Mouse (Mus musculus) bone marrow, adult 2 months (tissue): ENCODE measurements around the gene Dgkz. TPM values are rescaled to one million over a fixed set of nuclear protein-coding genes. Genes with fewer than 3 reads are reported as not detected.

Source experiments
- H3K27ac ChIP-seq: fragments of 200-500 bp; 2 replicates; pipeline ENCODE4 v1.5.1; 2012; ENCODE audit warnings: low read depth, mild to moderate bottlenecking, control low read depth, inconsistent platforms, low read length; ENCODE audit not compliant: control insufficient read depth, poor library complexity, insufficient read depth
- H3K4me1 ChIP-seq: fragments of 200-500 bp; 2 replicates; pipeline ENCODE4 v1.6.1; 2011; ENCODE audit warnings: low read length; ENCODE audit not compliant: control insufficient read depth, insufficient read depth
- H3K4me3 ChIP-seq: fragments of 200-500 bp; replicated peaks from 2 replicates; pipeline ENCODE3; 2011; ENCODE audit warnings: mild to moderate bottlenecking, low read depth, low read length, control low read depth; ENCODE audit not compliant: control insufficient read depth
- CTCF ChIP-seq: fragments of 200-500 bp; IDR thresholded peaks from 2 replicates; pipeline ENCODE4 v1.5.1; 2011; ENCODE audit warnings: low read length, control low read depth; ENCODE audit not compliant: control insufficient read depth, insufficient read depth
- POLR2A ChIP-seq: fragments of 200-500 bp; IDR thresholded peaks from 2 replicates; pipeline ENCODE4 v1.6.1; 2011; ENCODE audit warnings: low read depth, mild to moderate bottlenecking, control low read depth, low read length, borderline replicate concordance; ENCODE audit not compliant: control insufficient read depth
- WGBS: fragments of 180-500 bp; shearing (Covaris S2); methylation state at CpG from one replicate; pipeline ENCODE4 v1.1.7; 2018; 5-methylcytosine and 5-hydroxymethylcytosine counted together
- polyA plus RNA-seq: library from polyadenylated mRNA; stranded (reverse); fragments of >200 nt; gene quantifications from 2 replicates; pipeline ENCODE4 v1.2.4, GENCODE M21; 2011; ENCODE audit warnings: low replicate concordance; ENCODE audit not compliant: missing spikeins, insufficient read depth, insufficient read length

The Dgkz gene
- polyA plus RNA-seq, 1 experiment, result 229 TPM

DNA sequence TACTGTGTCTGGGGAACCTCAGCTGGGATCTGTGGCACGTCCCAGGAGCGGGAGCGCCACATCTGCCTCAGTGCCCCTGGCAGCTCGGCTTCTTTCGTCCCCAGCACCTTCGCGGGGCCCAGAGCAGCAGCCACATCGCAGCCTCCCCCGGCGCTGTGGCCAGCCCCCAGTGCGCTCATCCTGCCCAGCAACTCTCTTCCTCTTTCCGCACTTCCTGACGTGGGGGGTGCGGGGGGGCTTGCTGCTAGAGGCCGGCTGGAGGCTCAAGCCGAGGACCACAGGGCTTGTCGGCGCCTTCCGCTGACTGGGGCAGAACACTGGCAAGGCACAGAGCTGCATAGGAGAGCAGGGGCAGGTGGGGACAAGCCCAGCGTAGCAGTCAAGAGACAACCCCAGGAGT is 10.2 kb downstream of the Dgkz start:
- TF ChIP-seq CTCF, result no peak
- peak; percentile 84; the same call in 1 of the 2 replicates for TF ChIP-seq POLR2A
- Histone ChIP-seq H3K4me1 (peaks cover 11% of the 10 kb centered on the region), H3K4me3 (peak overlapping the region; percentile 91), H3K27ac (peak overlapping the region; percentile 96)
- WGBS, result under 1% methylated on average over 20 of the region's 20 CpGs

DNA sequence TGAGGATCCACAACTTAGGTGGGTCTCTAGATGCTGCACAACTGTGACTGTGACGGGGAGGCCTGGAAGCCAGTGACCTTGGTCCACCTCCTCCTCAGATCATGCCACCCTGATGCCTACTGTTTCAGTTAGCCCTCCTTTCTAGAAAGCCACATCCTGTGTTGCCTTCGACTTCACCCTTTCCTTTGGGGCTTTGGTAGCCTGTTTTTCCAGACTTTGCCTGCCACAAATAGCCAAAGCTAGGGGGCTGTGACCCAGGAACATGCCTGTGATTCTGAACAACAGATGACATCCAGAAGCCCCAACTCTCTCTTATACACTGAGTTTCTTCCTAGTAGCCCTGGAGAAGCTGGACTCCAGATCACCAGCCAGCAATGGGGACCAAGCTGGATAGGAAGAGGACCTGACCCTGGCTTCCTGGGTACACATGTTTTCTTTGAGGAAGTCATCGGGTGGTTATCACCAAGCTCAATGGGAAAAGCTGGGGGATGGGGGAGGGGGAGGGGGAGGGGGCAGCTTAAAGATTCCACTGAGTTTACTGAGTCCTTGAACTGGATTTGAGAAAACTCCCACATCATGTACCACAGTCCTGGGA is 11.0 kb downstream of the Dgkz start:
- TF ChIP-seq POLR2A (no peak), CTCF (no peak)
- Histone ChIP-seq H3K27ac (peak overlapping the region; percentile 96; the same call in 1 of the 2 replicates), H3K4me1 (peaks cover 11% of the 10 kb centered on the region), H3K4me3 (peak overlapping the region; percentile 91)
- WGBS, result 10% methylated on average over 3 of the region's 3 CpGs

DNA sequence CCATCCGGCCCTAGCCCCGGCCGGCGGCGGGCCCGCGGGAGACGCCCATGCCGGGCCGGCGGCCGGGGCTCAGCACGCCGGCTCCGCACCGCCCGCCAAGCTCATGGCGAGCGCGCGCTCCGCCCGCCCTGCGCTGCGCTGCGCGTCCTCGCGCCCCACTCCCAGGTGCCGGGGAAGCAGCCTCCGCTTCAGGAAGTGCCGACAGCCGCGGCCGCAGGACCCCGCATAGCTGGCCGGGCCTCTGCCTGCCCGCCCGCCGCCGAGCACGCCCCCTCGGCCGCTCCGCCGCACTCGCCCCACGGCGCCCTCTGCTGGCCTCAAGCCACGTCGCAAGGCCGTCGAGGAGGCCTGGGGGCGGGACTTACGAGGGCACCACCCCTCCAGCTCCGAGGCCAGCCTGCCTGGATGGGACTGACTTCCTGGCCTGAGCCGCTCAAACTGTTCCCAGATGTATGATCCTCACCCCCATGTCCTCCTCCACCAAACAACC is 12.2 kb downstream of the Dgkz start:
- H3K27ac ChIP-seq, result peak overlapping the region; percentile 86
- TF ChIP-seq POLR2A (peak; percentile 53; the same call in 1 of the 2 replicates), CTCF (peak; percentile 88)
- H3K4me3 ChIP-seq, result peak overlapping the region; percentile 76
- H3K4me1 ChIP-seq, result peaks cover 12% of the 10 kb centered on the region
- 1% methylated on average over 56 of the region's 57 CpGs for WGBS

DNA sequence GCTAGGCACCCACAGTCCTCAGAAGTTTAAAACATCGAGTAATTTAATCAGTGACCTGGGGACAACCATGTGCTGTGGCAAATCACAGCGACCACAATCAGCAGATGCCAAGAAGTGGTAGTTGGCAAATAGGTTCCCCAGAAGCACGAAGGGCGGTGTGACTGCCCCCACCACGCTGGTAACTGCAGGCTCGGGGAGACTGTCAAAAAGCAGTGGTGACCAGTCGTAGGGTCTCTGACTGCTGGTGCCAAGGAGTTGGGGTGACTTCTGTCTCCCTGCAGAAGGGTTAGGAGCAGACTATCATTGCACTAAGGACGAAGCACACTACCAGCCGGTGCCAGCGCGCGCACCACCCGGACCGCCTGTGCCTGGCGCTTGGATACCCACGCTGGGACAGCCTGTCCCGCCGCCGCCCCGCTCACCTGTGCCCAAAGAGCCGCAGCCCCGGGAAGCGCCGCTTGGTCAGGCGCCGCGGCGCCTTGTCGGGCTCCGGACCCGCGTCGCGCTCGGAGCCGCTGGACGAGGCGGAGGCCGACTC is 12.7 kb downstream of the Dgkz start:
- Histone ChIP-seq H3K4me3 (peak overlapping the region; percentile 67), H3K27ac (peak overlapping the region; percentile 86), H3K4me1 (peaks cover 14% of the 10 kb centered on the region)
- TF ChIP-seq CTCF (no peak), POLR2A (no peak)
- under 1% methylated on average over 39 of the region's 39 CpGs for WGBS

DNA sequence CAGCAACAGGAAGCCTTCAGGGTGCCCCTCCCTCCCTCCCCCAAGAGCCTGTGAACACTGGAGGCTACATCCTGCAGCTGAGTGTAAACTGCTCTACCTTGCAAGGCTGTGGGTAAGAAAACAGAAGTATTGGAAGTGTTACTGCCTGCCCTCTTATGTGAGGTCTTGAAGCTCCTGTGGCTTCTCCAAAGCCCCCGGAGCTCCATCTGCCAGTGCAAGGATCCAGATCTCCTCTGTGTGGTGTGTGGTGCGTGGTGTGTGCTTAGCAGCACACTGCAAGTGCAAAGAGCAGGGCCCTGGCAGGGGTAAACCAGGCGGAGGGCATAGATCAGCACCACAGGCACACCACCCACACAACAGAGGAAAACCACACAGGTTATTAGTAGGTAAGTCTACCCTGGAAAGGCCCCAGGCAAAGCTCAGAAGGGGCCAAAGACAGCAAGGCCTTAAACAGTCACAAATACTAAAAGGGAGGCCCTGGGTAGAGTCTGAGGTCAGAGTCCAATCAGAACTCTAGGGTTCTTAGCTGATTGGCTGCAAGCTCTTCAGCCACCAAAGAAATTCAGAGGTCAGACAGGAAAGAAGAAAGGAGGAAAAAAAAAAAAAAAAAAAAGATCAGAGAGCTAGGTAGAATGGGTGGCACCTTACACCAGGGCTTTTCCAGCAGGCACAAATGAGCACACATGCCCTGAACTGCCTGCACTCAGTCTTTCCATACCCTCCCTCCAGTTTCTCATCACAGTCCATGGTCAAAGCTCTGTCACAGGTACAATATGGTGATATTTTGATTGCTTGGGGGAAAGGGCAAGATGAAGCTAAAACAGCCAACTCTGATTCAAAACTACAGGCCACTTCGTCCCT is 13.5 kb downstream of the Dgkz start:
- 20% methylated on average over 4 of the region's 4 CpGs for WGBS
- no peak for TF ChIP-seq CTCF
- no peak for TF ChIP-seq POLR2A
- peak overlapping the region; percentile 67 for H3K4me3 ChIP-seq
- peak overlapping the region; percentile 70 for H3K27ac ChIP-seq
- H3K4me1 ChIP-seq, result peaks cover 13% of the 10 kb centered on the region

DNA sequence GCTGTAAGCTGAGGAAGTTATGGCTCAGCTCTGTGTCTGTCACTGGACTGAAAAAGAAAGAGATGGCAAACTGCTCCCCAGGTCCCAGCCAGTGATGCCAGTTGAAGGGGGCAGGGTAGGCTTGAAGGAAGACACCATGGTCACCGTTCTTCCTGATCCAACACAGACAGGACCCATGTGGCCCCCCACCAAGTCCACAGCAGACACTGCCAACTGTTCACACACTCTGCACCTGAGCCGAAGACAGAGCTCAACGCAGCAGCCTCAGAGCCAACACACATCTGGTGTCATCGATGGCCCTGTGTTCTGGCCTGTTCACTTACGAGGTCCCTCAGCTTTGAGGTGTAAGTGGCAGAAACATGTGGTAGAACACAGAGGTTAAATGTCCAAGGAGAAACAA is 15.2 kb downstream of the Dgkz start:
- Histone ChIP-seq H3K27ac (no peak overlapping the region), H3K4me3 (no peak overlapping the region), H3K4me1 (peaks cover 13% of the 10 kb centered on the region)
- WGBS, result 83% methylated on average over 5 of the region's 5 CpGs
- TF ChIP-seq POLR2A (no peak), CTCF (no peak)

DNA sequence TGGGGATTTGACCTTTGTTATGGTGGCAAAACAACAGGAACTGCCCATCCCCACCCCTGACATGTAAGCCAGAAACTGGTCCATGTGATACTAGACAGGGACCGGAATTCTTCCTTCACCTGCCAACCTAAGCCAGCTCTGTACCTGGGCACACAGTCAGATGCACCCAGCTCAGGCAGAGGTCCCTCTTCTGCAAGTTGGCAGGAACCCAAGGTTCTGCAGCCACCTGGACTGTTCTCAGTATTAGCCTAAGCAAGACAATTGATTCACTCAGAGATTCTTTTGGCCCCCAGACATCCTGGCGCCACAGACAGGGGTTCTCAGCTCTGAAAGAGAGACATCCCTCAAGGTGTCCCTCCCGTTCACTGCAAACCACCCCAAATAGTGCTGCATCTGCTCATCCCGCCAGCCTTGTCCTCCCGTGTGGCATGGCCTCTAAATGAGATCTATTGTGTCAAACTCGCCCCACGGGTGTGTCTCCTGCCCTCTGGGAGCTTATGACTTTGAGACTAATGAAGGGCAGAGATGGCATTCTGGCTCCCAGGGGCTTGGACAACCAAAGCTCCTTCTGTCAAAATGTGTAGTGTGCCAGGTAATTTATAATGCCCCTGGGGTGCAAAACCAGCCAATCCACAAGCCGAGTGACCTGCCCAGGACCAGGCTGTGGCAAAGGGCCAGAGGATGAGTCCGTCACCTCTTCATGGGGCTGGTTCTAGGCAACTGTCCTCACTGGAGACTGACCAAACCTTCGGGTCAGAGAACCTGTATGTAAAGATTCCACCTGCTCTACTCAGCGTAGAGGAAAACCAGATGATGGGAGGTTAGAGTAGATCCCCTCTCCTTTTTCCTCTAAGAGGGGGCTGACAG is 15.9 kb downstream of the Dgkz start:
- no peak overlapping the region for H3K27ac ChIP-seq

DNA sequence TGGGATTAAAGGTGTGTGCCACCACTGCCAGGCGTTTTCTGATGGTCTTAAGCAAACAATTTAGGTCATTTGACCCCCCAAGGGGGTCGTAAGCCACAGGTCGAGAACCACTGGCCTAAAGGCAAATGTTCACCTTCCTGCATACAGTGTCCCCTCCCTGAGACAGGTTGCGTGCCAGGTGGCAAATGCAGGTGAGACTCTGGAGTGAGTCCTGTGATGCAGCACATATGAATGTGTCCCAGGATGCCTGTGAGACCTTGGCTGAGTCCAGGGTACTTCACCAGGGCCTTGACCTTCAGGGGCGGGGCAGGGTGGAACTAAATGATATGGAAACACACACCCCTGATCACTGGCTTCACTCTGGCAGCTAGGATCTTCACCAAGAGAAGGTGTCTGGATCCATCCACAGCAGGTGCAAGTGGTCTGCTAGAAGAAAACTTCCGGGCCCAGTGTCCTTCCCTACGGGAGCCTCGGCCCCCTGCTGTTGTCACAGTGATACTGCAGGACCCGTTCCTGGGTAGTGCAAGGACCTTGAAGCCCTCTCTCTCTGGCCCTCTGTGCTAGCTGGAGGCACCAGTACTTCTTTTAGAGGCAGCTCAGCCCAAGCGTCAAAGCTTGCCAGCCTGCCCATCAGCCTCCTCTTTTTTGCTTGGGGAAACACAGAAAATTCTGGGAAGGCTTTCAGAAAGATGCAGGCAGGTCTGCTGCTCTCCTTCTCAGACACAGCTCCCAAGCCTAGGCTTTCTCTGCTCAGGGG is 16.8 kb downstream of the Dgkz start:
- 40% methylated on average over 10 of the region's 10 CpGs for WGBS

More for the DNA sequence above, 15.9 kb downstream of the Dgkz start:
- peaks cover 13% of the 10 kb centered on the region for H3K4me1 ChIP-seq
- 81% methylated on average over 11 of the region's 11 CpGs for WGBS
- TF ChIP-seq POLR2A (no peak), CTCF (no peak)
- no peak overlapping the region for H3K4me3 ChIP-seq

More for the DNA sequence above, 16.8 kb downstream of the Dgkz start:
- no peak overlapping the region for H3K4me3 ChIP-seq
- H3K4me1 ChIP-seq, result peaks cover 13% of the 10 kb centered on the region
- no peak for TF ChIP-seq POLR2A
- peak; percentile 66 for TF ChIP-seq CTCF
- no peak overlapping the region for H3K27ac ChIP-seq
